Mouse (Mus musculus) forebrain, embryonic 10.5 days (tissue): Measurements from ENCODE around the gene 2300002M23Rik. TPM values are rescaled to one million over a fixed set of nuclear protein-coding genes. Genes with fewer than 3 reads are reported as not detected.

ENCODE experiments used
- DNase-seq: peaks from one replicate; pipeline ENCODE4 v3.0.0-alpha.2; 2017; ENCODE audit warnings: low spot score; ENCODE audit errors: extremely low spot score
- H3K27ac ChIP-seq: fragments of 300-500 bp; sonication (generic); 2 replicates; pipeline ENCODE4 v1.5.1; 2016; ENCODE audit warnings: mild to moderate bottlenecking
- H3K27me3 ChIP-seq: fragments of 300-500 bp; sonication (generic); 2 replicates; pipeline ENCODE4 v1.6.1; 2016; ENCODE audit warnings: mild to moderate bottlenecking; ENCODE audit not compliant: poor library complexity, severe bottlenecking
- H3K36me3 ChIP-seq: fragments of 300-500 bp; sonication (generic); replicated peaks from 2 replicates; pipeline ENCODE4 v1.6.1; 2016; ENCODE audit warnings: mild to moderate bottlenecking, moderate library complexity
- H3K4me1 ChIP-seq: fragments of 300-500 bp; sonication (generic); 2 replicates; pipeline ENCODE4 v1.6.1; 2016
- H3K4me3 ChIP-seq: fragments of 300-500 bp; sonication (generic); 2 replicates; pipeline ENCODE4 v1.5.1; 2016; ENCODE audit warnings: mild to moderate bottlenecking, moderate library complexity
- H3K9me3 ChIP-seq: fragments of 300-500 bp; sonication (generic); 2 replicates; pipeline ENCODE4 v1.6.1; 2016; ENCODE audit warnings: mild to moderate bottlenecking, moderate library complexity
- WGBS: fragments of 180-500 bp; shearing (Covaris S2); methylation state at CpG from one replicate; pipeline ENCODE4 v1.1.7; 2016; 5-methylcytosine and 5-hydroxymethylcytosine counted together
- polyA plus RNA-seq: library from polyadenylated mRNA; unstranded; fragments of >200 nt; fragmentation: Nextera tagmentation; extraction: Ambion mirVana; gene quantifications from 2 replicates; pipeline ENCODE4 v1.2.1, GENCODE M21; 2016

The 2300002M23Rik gene
- polyA plus RNA-seq, 1 experiment from 2014 or later: not detected

- no peaks in the 10 kb centered on the region for H3K36me3 ChIP-seq
- DNase-seq: peak; percentile 62
- H3K4me1 ChIP-seq: peaks cover 28% of the 10 kb centered on the region
- H3K27me3 ChIP-seq: no peaks in the 10 kb centered on the region
- H3K9me3 ChIP-seq: no peaks in the 10 kb centered on the region
- H3K4me3 ChIP-seq: no peak overlapping the region
- 35% methylated on average over 6 of the region's 6 CpGs for WGBS
- no peak overlapping the region for H3K27ac ChIP-seq
Measured at GRCm38 (mm10) chr17:35544680-35545079, 22.6 kb upstream of the 2300002M23Rik start.

- Histone ChIP-seq H3K9me3 (no peaks in the 10 kb centered on the region), H3K36me3 (no peaks in the 10 kb centered on the region), H3K4me1 (peaks cover 28% of the 10 kb centered on the region), H3K27me3 (no peaks in the 10 kb centered on the region), H3K27ac (no peak overlapping the region), H3K4me3 (no peak overlapping the region)
- WGBS: 53% methylated on average over 2 of the region's 2 CpGs
- no peak for DNase-seq
Measured at GRCm38 (mm10) chr17:35547465-35547864, 19.8 kb upstream of the 2300002M23Rik start.

- H3K4me1 ChIP-seq: peaks cover 20% of the 10 kb centered on the region
- H3K9me3 ChIP-seq: no peaks in the 10 kb centered on the region
- no peak overlapping the region for H3K4me3 ChIP-seq
- no peaks in the 10 kb centered on the region for H3K27me3 ChIP-seq
- no peak for DNase-seq
- H3K27ac ChIP-seq: no peak overlapping the region
- WGBS: 18% methylated on average over 5 of the region's 5 CpGs
- no peaks in the 10 kb centered on the region for H3K36me3 ChIP-seq
Measured at GRCm38 (mm10) chr17:35548636-35549035, 18.6 kb upstream of the 2300002M23Rik start.

GRCm38 (mm10) chr17:35549437-35550142, 17.7 kb upstream of the 2300002M23Rik start:
- WGBS: 62% methylated on average over 15 of the region's 15 CpGs
- no peak overlapping the region for H3K4me3 ChIP-seq
- no peak for DNase-seq
- no peaks in the 10 kb centered on the region for H3K27me3 ChIP-seq
- H3K36me3 ChIP-seq: no peaks in the 10 kb centered on the region
- no peaks in the 10 kb centered on the region for H3K9me3 ChIP-seq
- peaks cover 20% of the 10 kb centered on the region for H3K4me1 ChIP-seq
- no peak overlapping the region for H3K27ac ChIP-seq

GRCm38 (mm10) chr17:35550143-35550494, 17.1 kb upstream of the 2300002M23Rik start:
- H3K27ac ChIP-seq: no peak overlapping the region
- WGBS: over 99% methylated on average over 4 of the region's 4 CpGs
- no peak for DNase-seq

GRCm38 (mm10) chr17:35550871-35551270, 16.4 kb upstream of the 2300002M23Rik start:
- Histone ChIP-seq H3K27me3 (no peaks in the 10 kb centered on the region), H3K36me3 (no peaks in the 10 kb centered on the region), H3K4me3 (no peak overlapping the region), H3K9me3 (no peaks in the 10 kb centered on the region), H3K4me1 (peaks cover 20% of the 10 kb centered on the region), H3K27ac (no peak overlapping the region)
- WGBS: 63% methylated on average over 8 of the region's 8 CpGs
- no peak for DNase-seq

More at GRCm38 (mm10) chr17:35550143-35550494, 17.1 kb upstream of the 2300002M23Rik start:
- Histone ChIP-seq H3K9me3 (no peaks in the 10 kb centered on the region), H3K36me3 (no peaks in the 10 kb centered on the region), H3K27me3 (no peaks in the 10 kb centered on the region), H3K4me1 (peaks cover 20% of the 10 kb centered on the region), H3K4me3 (no peak overlapping the region)

GRCm38 (mm10) chr17:35551881-35552414, 15.3 kb upstream of the 2300002M23Rik start, which contains the start of gene Cdsn:
Gene Cdsn (plus strand): TSS chr17:35552128.
- no peaks in the 10 kb centered on the region for H3K36me3 ChIP-seq
- no peaks in the 10 kb centered on the region for H3K27me3 ChIP-seq
- H3K27ac ChIP-seq: no peak within 1 kb of the TSS
- no peaks in the 10 kb centered on the region for H3K9me3 ChIP-seq
- no peak for DNase-seq
- peaks cover 11% of the 10 kb centered on the region for H3K4me1 ChIP-seq
- no peak within 1 kb of the TSS for H3K4me3 ChIP-seq
- WGBS: 78% methylated on average over 10 of the region's 10 CpGs

- H3K4me3 ChIP-seq: no peak overlapping the region
- H3K36me3 ChIP-seq: no peaks in the 10 kb centered on the region
- no peak for DNase-seq
- H3K4me1 ChIP-seq: 0 out of 2 replicates have a peak, but pooled peaks cover 4% of the 10 kb centered on the region
- H3K9me3 ChIP-seq: no peaks in the 10 kb centered on the region
- H3K27ac ChIP-seq: no peak overlapping the region
- no peaks in the 10 kb centered on the region for H3K27me3 ChIP-seq
- WGBS: 78% methylated on average over 5 of the region's 5 CpGs
Measured at GRCm38 (mm10) chr17:35554321-35554720, 12.9 kb upstream of the 2300002M23Rik start.

GRCm38 (mm10) chr17:35554761-35555397, 12.4 kb upstream of the 2300002M23Rik start:
- H3K4me1 ChIP-seq: no peaks in the 10 kb centered on the region
- no peak for DNase-seq
- no peaks in the 10 kb centered on the region for H3K36me3 ChIP-seq
- 90% methylated on average over 18 of the region's 18 CpGs for WGBS
- H3K27ac ChIP-seq: no peak overlapping the region
- no peaks in the 10 kb centered on the region for H3K27me3 ChIP-seq
- no peaks in the 10 kb centered on the region for H3K9me3 ChIP-seq
- no peak overlapping the region for H3K4me3 ChIP-seq

- H3K9me3 ChIP-seq: no peaks in the 10 kb centered on the region
- DNase-seq: no peak
- no peak overlapping the region for H3K27ac ChIP-seq
- no peak overlapping the region for H3K4me3 ChIP-seq
- no peaks in the 10 kb centered on the region for H3K36me3 ChIP-seq
- H3K4me1 ChIP-seq: peaks cover 4% of the 10 kb centered on the region; the same call in 1 of the 2 replicates
- 92% methylated on average over 13 of the region's 13 CpGs for WGBS
- H3K27me3 ChIP-seq: no peaks in the 10 kb centered on the region
Measured at GRCm38 (mm10) chr17:35556186-35556765, 11.0 kb upstream of the 2300002M23Rik start.

- WGBS: 31% methylated on average over 5 of the region's 5 CpGs
- H3K27me3 ChIP-seq: no peaks in the 10 kb centered on the region
- H3K4me3 ChIP-seq: no peak overlapping the region
- no peak for DNase-seq
- H3K4me1 ChIP-seq: peaks cover 5% of the 10 kb centered on the region; the same call in 1 of the 2 replicates
- no peaks in the 10 kb centered on the region for H3K9me3 ChIP-seq
- H3K27ac ChIP-seq: no peak overlapping the region
- no peaks in the 10 kb centered on the region for H3K36me3 ChIP-seq
Measured at GRCm38 (mm10) chr17:35556812-35557211, 10.4 kb upstream of the 2300002M23Rik start.

- Histone ChIP-seq H3K9me3 (no peaks in the 10 kb centered on the region), H3K36me3 (no peaks in the 10 kb centered on the region), H3K27me3 (no peaks in the 10 kb centered on the region), H3K4me1 (peaks cover 5% of the 10 kb centered on the region; the same call in 1 of the 2 replicates), H3K4me3 (no peak overlapping the region), H3K27ac (no peak overlapping the region)
- 84% methylated on average over 9 of the region's 9 CpGs for whole genome bisulfite sequencing
- DNase-seq: no peak
Measured at GRCm38 (mm10) chr17:35557351-35557750, 9.9 kb upstream of the 2300002M23Rik start.

GRCm38 (mm10) chr17:35558216-35558615, 9.0 kb upstream of the 2300002M23Rik start:
- Histone ChIP-seq H3K27me3 (no peaks in the 10 kb centered on the region), H3K27ac (no peak overlapping the region), H3K36me3 (no peaks in the 10 kb centered on the region), H3K9me3 (no peaks in the 10 kb centered on the region), H3K4me3 (no peak overlapping the region), H3K4me1 (peaks cover 5% of the 10 kb centered on the region; the same call in 1 of the 2 replicates)
- 63% methylated on average over 8 of the region's 8 CpGs for WGBS
- no peak for DNase-seq
